Mouse (Mus musculus) hindbrain, embryonic 16.5 days (tissue): ENCODE measurements at regions not wholly inside any gene's neighbourhood (a gene's known extent, or its start where the extent isn't known, plus 50 kb on each side); places are given as distances from the start of the nearest gene placed in this dataset.

Source experiments
- ATAC-seq: fragments of 200-750 bp; cut with Nextera tagmentation; 2 replicates; pipeline ENCODE4 v1.8.0; 2017; ENCODE audit warnings: moderate TSS enrichment, moderate library complexity
- H3K27ac ChIP-seq: fragments of 300-500 bp; sonication (generic); 2 replicates; pipeline ENCODE4 v1.5.1; 2014; ENCODE audit warnings: low read depth, mild to moderate bottlenecking, control low read depth, low read length, moderate library complexity
- H3K27me3 ChIP-seq: fragments of 300-500 bp; sonication (generic); replicated peaks from 2 replicates; pipeline ENCODE4 v1.6.1; 2014; ENCODE audit warnings: low read length; ENCODE audit not compliant: control insufficient read depth, insufficient read depth
- H3K36me3 ChIP-seq: fragments of 300-500 bp; sonication (generic); 2 replicates; pipeline ENCODE4 v1.6.1; 2014; ENCODE audit warnings: mild to moderate bottlenecking, low read length, moderate library complexity, mixed read lengths; ENCODE audit not compliant: control insufficient read depth, insufficient read depth
- H3K4me1 ChIP-seq: fragments of 300-500 bp; sonication (generic); 2 replicates; pipeline ENCODE4 v1.6.1; 2014; ENCODE audit warnings: low read depth, low read length; ENCODE audit not compliant: control insufficient read depth, insufficient read depth
- H3K4me2 ChIP-seq: fragments of 300-500 bp; sonication (generic); 2 replicates; pipeline ENCODE4 v1.6.1; 2014; ENCODE audit warnings: mild to moderate bottlenecking, low read length, control low read depth, moderate library complexity
- H3K4me3 ChIP-seq: fragments of 300-500 bp; sonication (generic); 2 replicates; pipeline ENCODE4 v1.5.1; 2014; ENCODE audit warnings: mild to moderate bottlenecking, low read length, control low read depth, moderate library complexity
- H3K9ac ChIP-seq: fragments of 300-500 bp; sonication (generic); 2 replicates; pipeline ENCODE4 v1.6.1; 2014; ENCODE audit warnings: low read depth, mild to moderate bottlenecking, control low read depth, low read length, moderate library complexity
- H3K9me3 ChIP-seq: fragments of 300-500 bp; sonication (generic); 2 replicates; pipeline ENCODE4 v1.6.1; 2014; ENCODE audit warnings: mild to moderate bottlenecking, low read length, moderate library complexity; ENCODE audit not compliant: control insufficient read depth
- WGBS: fragments of 180-500 bp; shearing (Covaris S2); extraction: QIAGEN DNeasy Blood & Tissue Kit; methylation state at CpG from one replicate; pipeline ENCODE4 v1.1.7; 2014; 5-methylcytosine and 5-hydroxymethylcytosine counted together

DNA sequence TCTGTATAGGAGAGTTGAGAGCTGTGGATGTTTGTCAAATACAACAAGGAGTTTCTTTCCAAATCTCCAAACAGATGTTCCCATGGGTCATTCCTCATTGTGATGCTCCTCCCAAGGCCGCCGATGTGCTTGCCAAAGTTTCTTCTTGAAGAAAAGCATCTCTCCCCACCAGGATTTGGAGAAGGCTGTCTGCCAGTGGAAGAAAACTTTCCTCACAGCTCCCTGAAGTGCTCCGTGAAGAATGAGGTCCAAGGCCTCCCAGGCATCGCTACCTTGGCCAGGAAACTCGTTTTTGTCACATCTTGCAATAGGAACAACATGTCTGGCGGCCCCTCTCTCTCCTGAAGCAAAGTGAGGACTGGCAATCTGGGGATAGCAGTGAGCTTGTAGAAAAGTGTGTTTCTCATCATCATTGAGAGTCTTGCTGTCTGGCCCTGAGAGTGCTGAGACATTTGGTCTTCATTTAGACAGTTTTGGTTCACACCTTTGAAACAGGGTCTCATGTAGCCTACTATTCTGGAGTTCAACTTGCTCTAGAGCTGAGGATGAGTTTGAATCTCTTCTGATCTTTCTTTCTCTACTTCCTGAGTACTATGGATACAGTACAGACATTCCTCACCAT is 386.9 kb upstream of the Klhl29 start:
- no peak for ATAC-seq
- Histone ChIP-seq H3K9me3 (no peaks in the 10 kb centered on the region), H3K27ac (no peak overlapping the region), H3K4me3 (no peak overlapping the region), H3K27me3 (no peaks in the 10 kb centered on the region), H3K36me3 (no peaks in the 10 kb centered on the region), H3K4me1 (no peaks in the 10 kb centered on the region), H3K4me2 (no peak overlapping the region), H3K9ac (no peak overlapping the region)
- 88% methylated on average over 6 of the region's 6 CpGs for WGBS

- no peak for ATAC-seq
- H3K27me3 ChIP-seq: no peaks in the 10 kb centered on the region
- H3K4me2 ChIP-seq: no peak overlapping the region
- H3K27ac ChIP-seq: no peak overlapping the region
- no peak overlapping the region for H3K9ac ChIP-seq
- no peaks in the 10 kb centered on the region for H3K4me1 ChIP-seq
- no peak overlapping the region for H3K4me3 ChIP-seq
- no peaks in the 10 kb centered on the region for H3K9me3 ChIP-seq
- 74% methylated on average over 3 of the region's 3 CpGs for WGBS
- no peaks in the 10 kb centered on the region for H3K36me3 ChIP-seq
These were observed 384.0 kb upstream of the Klhl29 start for GRCm38 (mm10) chr12:5759485-5759884.

DNA sequence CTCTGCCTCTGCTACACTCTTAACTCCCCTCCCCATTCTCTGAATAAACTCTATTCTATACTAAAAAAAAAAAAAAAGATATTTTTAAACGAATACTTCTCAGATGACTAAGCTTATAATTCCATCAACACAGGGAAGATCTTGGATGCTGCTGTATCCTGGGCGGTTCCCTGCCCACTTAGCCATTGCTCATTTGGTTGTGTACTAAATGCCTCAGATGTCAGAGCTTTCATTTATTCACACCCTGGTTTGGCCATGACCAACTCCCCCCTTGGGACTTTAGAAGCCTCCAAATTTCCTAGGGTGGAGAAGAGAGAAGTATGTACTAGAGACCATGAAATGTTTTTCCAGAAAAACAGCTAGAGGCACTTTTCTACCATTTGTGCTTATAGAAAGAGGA is 382.3 kb upstream of the Klhl29 start:
- no peaks in the 10 kb centered on the region for H3K4me1 ChIP-seq
- no peak overlapping the region for H3K4me2 ChIP-seq
- H3K27me3 ChIP-seq: no peaks in the 10 kb centered on the region
- no peak overlapping the region for H3K9ac ChIP-seq
- no peak overlapping the region for H3K4me3 ChIP-seq
- no peaks in the 10 kb centered on the region for H3K36me3 ChIP-seq
- no peak overlapping the region for H3K27ac ChIP-seq
- WGBS: 89% methylated on average over 2 of the region's 2 CpGs
- ATAC-seq: no peak
- no peaks in the 10 kb centered on the region for H3K9me3 ChIP-seq

- no peaks in the 10 kb centered on the region for H3K9me3 ChIP-seq
- H3K27ac ChIP-seq: no peak overlapping the region
- ATAC-seq: no peak
- no peaks in the 10 kb centered on the region for H3K36me3 ChIP-seq
- no peaks in the 10 kb centered on the region for H3K27me3 ChIP-seq
- no peak overlapping the region for H3K4me2 ChIP-seq
- H3K4me3 ChIP-seq: no peak overlapping the region
- H3K9ac ChIP-seq: no peak overlapping the region
- no peaks in the 10 kb centered on the region for H3K4me1 ChIP-seq
- 87% methylated on average over 4 of the region's 4 CpGs for WGBS
These were observed 381.9 kb upstream of the Klhl29 start for GRCm38 (mm10) chr12:5757361-5757760.

DNA sequence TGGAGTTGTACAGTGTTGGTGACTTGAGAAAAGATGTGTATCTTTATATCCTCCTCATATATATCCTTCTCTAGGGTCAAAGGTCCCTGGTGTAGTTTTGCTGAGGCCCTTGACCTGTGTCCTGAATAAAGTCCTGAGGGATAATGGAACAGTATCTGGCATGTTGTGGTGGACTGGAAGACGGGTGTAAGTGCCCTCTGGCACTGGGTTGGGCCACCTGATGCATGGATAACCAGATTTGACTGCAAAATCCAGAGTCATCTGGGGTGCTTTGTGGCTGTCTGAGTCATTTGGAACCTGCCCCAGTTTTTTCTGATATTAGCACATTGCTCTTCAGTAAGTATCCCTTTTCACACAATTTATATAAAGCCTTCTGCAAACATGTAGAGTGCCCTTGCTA is 378.3 kb upstream of the Klhl29 start:
- Histone ChIP-seq H3K4me3 (no peak overlapping the region), H3K9ac (no peak overlapping the region), H3K36me3 (no peaks in the 10 kb centered on the region), H3K27ac (no peak overlapping the region), H3K27me3 (no peaks in the 10 kb centered on the region), H3K9me3 (no peaks in the 10 kb centered on the region), H3K4me1 (no peaks in the 10 kb centered on the region), H3K4me2 (no peak overlapping the region)
- ATAC-seq: no peak
- 58% methylated on average over 1 of the region's 1 CpGs for WGBS

- H3K9me3 ChIP-seq: no peaks in the 10 kb centered on the region; the same call in 1 of the 2 replicates
- H3K4me1 ChIP-seq: no peaks in the 10 kb centered on the region
- no peaks in the 10 kb centered on the region for H3K27me3 ChIP-seq
- no peak overlapping the region for H3K9ac ChIP-seq
- no peak overlapping the region for H3K4me3 ChIP-seq
- H3K36me3 ChIP-seq: no peaks in the 10 kb centered on the region
- ATAC-seq: no peak
- no peak overlapping the region for H3K4me2 ChIP-seq
- WGBS: 86% methylated on average over 2 of the region's 2 CpGs
- no peak overlapping the region for H3K27ac ChIP-seq
These were observed 368.7 kb upstream of the Klhl29 start for GRCm38 (mm10) chr12:5744086-5744709.

GRCm38 (mm10) chr12:5736066-5736465 is 360.6 kb upstream of the Klhl29 start:
- no peak overlapping the region for H3K4me2 ChIP-seq
- no peaks in the 10 kb centered on the region for H3K9me3 ChIP-seq
- no peaks in the 10 kb centered on the region for H3K27me3 ChIP-seq
- H3K4me3 ChIP-seq: no peak overlapping the region
- H3K27ac ChIP-seq: no peak overlapping the region
- no peak for ATAC-seq
- H3K4me1 ChIP-seq: no peaks in the 10 kb centered on the region; the same call in 1 of the 2 replicates
- no peaks in the 10 kb centered on the region for H3K36me3 ChIP-seq
- H3K9ac ChIP-seq: no peak overlapping the region
- WGBS: 50% methylated on average over 1 of the region's 1 CpGs

DNA sequence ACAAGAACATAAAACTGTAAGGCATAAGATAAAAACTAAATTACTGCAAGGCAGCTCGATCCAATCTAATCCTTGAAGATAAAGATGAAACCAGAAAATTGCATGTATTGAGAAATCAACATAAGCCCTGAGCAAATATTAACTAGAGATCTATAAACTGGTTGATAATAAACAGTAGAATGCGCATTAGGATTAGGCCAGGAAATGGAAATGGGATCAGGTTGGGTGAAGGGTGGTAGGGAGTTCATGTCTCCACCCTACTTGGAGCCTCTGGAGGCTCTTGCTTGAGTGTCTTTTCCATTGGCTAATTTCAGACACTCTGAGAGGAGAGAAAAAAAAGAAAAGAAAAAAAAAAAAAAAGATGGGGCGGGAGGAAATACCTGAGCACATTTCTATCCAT is 359.4 kb upstream of the Klhl29 start:
- H3K9ac ChIP-seq: no peak overlapping the region
- H3K9me3 ChIP-seq: no peaks in the 10 kb centered on the region
- H3K4me2 ChIP-seq: no peak overlapping the region
- no peaks in the 10 kb centered on the region for H3K36me3 ChIP-seq
- H3K27ac ChIP-seq: no peak overlapping the region
- no peak for ATAC-seq
- H3K27me3 ChIP-seq: no peaks in the 10 kb centered on the region
- H3K4me1 ChIP-seq: no peaks in the 10 kb centered on the region; the same call in 1 of the 2 replicates
- no peak overlapping the region for H3K4me3 ChIP-seq
- 81% methylated on average over 3 of the region's 3 CpGs for WGBS

GRCm38 (mm10) chr12:5723113-5723512 is 347.6 kb upstream of the Klhl29 start:
- Histone ChIP-seq H3K4me2 (no peak overlapping the region), H3K27me3 (no peaks in the 10 kb centered on the region), H3K4me3 (no peak overlapping the region), H3K36me3 (no peaks in the 10 kb centered on the region), H3K9ac (no peak overlapping the region), H3K27ac (no peak overlapping the region), H3K9me3 (no peaks in the 10 kb centered on the region), H3K4me1 (no peaks in the 10 kb centered on the region)
- WGBS: 93% methylated on average over 1 of the region's 1 CpGs
- no peak for ATAC-seq
